Mouse (Mus musculus) embryo, embryonic 10 days (tissue): ENCODE data around the gene Hs3st4.
A peak's percentile ranks its signal among the peaks of the same experiment; 100 is the strongest.

ENCODE experiments used
- DNase-seq: peaks from one replicate; pipeline ENCODE4 v3.0.0-alpha.2; 2015; ENCODE audit warnings: low spot score

Hs3st4 gene

DNA sequence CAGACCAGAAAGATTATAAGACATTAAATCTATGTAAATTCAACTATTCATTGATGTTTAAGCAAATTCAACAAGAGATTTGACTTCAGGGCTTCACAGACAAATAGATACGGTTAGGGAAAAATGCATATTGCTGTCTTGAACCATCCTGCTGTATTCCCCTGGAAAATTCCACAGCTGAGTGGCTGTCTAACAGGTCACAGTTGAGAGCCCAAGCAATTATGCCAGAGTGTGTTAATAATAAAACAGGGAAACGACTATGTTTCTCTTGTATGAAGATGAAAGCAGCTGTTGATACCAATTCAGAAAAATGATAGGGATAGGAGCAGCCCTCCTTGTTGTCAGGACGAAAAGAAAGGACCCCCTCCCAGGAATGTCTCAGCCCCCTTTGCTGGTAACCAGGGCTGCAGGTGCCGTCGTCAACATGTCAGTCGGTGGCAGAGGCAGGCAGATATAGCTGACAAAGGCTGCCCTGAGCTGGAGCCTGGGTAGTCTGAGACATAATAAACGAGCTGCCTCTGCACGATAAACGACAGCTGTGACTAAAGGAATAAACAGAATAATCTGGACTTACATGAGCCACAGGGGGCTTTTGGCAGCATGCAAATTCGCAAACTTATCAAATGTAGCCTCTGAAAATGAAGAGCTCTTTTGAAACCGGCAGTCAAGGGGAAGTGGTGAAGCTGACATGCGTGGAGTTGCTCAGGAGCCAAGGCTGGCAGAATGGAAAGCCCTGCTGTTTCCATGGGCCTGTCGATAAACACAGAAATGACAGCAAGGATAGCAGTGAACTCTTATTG is 364.7 kb downstream of the Hs3st4 start:
- DNase-seq: peak; percentile 7

DNA sequence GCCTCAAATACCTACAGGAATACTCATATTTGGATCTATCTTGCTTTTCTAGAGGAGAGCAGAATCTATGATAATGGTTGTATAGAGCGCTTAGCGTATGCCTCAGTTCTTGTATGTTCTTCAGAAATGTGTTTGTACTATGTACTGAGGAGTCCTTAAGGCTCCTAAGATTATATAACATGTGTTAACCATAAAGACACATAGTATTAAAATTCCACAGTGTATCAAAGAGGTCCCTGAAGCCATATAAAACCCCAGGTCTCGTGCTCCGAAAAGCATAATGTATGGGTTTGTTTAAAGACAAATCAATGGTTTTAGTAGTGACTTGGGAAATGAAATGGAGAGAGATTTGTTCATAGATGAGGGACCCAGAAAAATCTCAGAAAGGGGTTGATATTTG is 371.4 kb downstream of the Hs3st4 start:
- DNase-seq: no peak

DNA sequence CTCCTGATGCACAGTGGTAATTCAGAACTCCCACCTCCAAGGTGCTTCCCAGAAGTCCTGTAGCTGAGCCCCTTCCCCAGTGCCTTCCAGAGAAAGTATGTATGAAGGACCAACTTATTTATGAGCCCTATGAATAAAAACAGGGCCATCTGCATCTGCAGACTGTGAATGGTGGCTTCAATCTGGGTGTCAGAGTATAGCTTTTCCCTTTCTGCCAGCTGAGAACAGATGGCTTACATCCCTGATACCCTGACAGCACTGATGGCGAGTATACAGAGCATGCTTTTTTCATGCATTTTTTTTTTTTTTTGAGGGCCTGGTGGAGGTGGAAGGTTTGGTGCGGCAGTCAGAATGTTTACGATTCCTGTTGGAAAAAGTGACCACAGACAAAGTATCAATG is 375.4 kb downstream of the Hs3st4 start:
- no peak for DNase-seq

GRCm38 (mm10) chr7:124359836-124360235 is 377.2 kb downstream of the Hs3st4 start:
- DNase-seq: no peak

DNA sequence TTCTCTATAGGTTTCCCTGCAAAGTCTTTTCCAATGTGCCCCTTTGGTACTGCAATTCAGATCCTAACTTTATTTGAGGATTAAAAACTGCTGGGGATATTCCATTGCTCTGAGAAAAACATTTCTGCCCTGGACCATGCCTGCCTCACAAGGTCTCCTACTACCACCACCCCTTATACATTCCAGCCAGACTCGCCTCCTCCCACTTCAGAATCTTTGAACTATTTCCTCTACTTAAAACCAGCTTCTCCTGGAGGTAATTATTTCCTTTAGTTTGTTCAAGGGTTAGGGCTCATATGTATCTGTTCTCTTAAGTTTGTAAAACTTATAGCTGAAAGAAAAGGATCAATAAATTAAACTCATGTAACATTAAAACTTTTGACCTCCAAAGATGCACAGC is 389.6 kb downstream of the Hs3st4 start:
- DNase-seq: no peak

DNA sequence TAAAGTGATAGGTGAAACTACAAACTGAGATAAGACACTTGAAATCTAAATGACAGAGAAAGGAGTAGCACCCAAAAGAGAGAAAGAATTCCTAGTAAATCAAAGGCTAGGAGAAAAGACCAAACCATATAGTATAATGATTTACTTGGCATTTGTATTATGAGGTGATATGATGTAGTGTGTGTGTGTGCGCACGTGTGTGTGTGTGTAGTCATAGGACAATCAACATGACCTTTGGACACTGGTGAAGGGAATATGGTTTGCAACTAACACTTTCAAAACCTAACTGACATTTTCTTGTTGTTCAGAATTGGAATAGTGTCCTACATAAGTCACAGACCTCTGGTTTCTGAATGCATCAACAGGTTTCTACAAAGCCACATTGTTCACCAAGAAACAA is 390.0 kb downstream of the Hs3st4 start:
- no peak for DNase-seq

DNA sequence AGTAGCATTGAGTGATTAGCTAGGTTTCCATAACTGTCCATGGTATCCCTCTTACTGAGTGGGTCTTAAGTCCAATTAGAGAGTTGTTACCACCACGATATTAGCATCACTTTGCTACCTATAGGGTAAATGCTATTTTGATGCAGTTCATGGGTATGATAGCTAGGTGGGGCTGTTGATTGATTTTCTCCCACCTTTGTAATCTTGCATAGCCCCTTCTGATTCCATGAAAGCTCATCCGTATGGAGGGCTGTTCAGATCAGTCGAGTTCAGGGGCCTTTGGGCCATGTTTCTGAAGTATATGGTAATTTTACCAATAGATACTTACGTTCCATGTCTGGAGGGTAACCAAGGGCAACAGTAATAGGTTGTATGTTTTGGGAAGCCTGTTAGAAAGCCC is 400.8 kb downstream of the Hs3st4 start:
- DNase-seq: peak; percentile 55

DNA sequence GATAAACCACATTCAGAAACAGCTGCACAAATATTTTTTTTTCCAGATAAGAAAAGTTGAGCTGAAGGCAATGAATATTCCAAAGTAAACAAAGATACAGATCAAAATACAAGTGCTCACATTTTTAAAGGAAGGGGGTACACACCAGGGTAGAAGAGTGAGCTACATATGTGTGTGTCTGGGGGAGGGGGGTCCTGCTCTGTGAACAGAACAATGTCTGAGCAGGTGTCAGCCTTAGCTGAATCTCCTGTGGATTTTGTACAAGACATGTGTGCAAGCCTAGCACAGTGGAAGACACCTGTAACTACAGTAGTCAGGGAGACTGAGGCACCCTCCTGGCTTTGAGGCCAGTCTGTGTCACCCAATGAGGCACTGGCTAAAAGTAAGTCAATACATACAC is 416.5 kb downstream of the Hs3st4 start:
- no peak for DNase-seq

DNA sequence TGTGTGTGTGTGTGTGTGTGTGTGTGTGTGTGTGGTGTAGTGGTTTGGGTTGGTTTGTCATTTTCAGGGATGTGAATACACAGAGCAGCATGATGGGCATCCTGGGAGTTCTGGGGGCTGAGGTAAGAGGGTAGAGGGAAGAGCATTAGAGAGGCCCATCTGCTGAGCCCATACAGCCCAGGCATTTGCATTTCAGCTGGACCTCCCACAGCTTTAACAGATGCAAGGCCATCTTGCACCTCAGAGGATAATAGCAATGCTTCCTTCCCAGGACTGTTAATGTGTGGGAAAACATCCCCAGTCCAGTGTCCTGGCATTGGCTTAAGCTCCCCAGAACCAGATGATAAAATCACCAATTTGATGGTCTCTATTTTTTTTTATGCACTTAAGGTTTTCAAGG is 444.3 kb downstream of the Hs3st4 start:
- DNase-seq: no peak
